Mouse (Mus musculus) heart, postnatal 14 days (tissue): ENCODE data around the gene Ssc4d. TPM values are rescaled to one million over a fixed set of nuclear protein-coding genes. Genes with fewer than 3 reads are reported as not detected.

Experiments used
- DNase-seq, 2 experiments: peaks; one replicate each; pipeline ENCODE4 v3.0.0; 2021 to 2022
- intact Hi-C: fragments of 180-260 bp; cut with DNase I; formaldehyde crosslinking; loops from one replicate; pipeline ENCODE4 v1.15.1; 2025
- total RNA-seq, 2 experiments: library from RNA; stranded (reverse); gene quantifications; 2 replicates each; pipeline ENCODE4 v1.2.3; 2021

Ssc4d gene
- total RNA-seq, 2 experiments from 2014 or later: 0.41 to 1.3 TPM

- intact Hi-C loops: loop anchor here (10.0 kb wide), 1 partner anchor 256 kb away; no protein-coding TSS in a partner anchor
- DNase-seq: no peak
Observed at GRCm38 (mm10) chr5:135950710-135951412, 23.5 kb downstream of the Ssc4d start.

- intact Hi-C loops: no loop called here
- DNase-seq: no peak
Observed at GRCm38 (mm10) chr5:135946621-135947020, 27.7 kb downstream of the Ssc4d start.

GRCm38 (mm10) chr5:135945916-135946408 is 28.4 kb downstream of the Ssc4d start:
- intact Hi-C loops: no loop called here
- DNase-seq: no peak

- no peak for DNase-seq
- intact Hi-C loops: no loop called here
Observed at GRCm38 (mm10) chr5:135942710-135943109, 31.6 kb downstream of the Ssc4d start.

GRCm38 (mm10) chr5:135940587-135940986 is 33.7 kb downstream of the Ssc4d start:
- DNase-seq: no peak
- intact Hi-C loops: no loop called here

- intact Hi-C loops: loop anchor here (2.0 kb wide), 1 partner anchor 31 kb away; no protein-coding TSS in a partner anchor
- DNase-seq: no peak
Observed at GRCm38 (mm10) chr5:135935641-135936190, 38.6 kb downstream of the Ssc4d start.

GRCm38 (mm10) chr5:135935176-135935523 is 39.2 kb downstream of the Ssc4d start:
- no peak for DNase-seq
- intact Hi-C loops: loop anchor here (2.0 kb wide), 1 partner anchor 30 kb away; no protein-coding TSS in a partner anchor

- DNase-seq: peak; percentile 99
- intact Hi-C loops: loop anchor here (2.0 kb wide), 1 partner anchor 30 kb away; no protein-coding TSS in a partner anchor
Observed at GRCm38 (mm10) chr5:135934481-135935175, 39.7 kb downstream of the Ssc4d start, which contains the start of gene Ywhag. Gene Ywhag, minus strand, starts transcription at chr5:135934616.

DNA sequence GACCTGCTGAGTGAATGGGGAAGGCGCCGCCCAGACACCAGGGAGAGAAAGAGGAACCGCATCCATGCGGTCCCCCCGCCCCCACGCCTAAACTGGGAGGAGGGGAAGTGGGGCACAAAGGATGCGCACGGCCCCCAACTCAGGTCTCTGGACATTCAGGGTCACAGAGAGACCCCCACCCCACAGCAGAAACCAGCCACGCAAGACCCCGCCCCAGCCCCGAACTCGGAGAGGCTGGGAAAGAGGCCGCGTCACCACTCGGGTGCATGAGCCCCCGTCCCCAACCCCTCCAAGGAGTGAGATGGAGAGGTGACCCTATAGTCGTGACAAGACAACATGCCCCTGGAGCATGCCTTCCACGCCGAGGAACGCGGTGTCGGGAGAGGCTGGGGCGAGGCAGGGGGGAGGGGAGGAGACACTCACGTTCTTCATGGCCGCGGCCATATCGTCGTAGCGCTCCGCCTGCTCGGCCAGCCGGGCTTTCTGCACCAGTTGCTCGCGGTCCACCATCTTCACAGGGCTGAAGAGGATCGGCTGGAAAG is 40.4 kb downstream of the Ssc4d start:
- intact Hi-C loops: loop anchor here (2.0 kb wide), 1 partner anchor 29 kb away; no protein-coding TSS in a partner anchor
- peak; percentile 63 to 68 for DNase-seq

DNA sequence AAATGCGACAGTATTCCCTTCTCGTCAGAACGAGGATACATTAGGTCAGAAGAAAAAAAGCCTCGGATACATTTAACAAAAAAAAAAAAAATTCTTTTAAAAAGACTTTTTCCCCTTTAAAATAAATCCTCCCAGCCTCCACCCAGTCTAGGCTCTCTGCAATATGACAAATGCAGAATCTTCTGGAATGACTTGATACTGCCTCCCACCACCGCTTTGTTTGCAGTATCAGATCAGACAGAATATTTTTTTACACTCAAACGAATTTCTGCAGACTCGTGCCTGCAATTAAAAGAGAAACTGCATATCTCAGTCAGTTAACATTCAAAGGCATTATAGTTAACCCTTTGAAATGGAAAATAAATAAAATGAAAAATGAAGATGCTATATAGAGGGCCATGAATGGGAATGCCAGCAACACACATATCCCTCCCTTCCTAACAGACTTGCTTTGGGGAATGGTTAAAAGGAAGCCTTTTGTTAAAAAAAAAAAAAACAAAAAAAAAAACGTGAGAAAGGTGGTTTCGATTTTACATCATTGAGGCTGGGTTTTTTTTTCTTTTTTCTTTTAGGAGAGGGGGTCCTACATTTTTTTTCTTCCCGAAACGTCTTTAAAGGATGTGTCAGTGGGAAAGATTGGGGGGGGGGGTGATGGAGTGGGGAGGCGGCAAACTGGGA is 41.0 kb downstream of the Ssc4d start:
- DNase-seq: no peak
- intact Hi-C loops: no loop called here

GRCm38 (mm10) chr5:135932359-135932758 is 42.0 kb downstream of the Ssc4d start:
- intact Hi-C loops: no loop called here

DNA sequence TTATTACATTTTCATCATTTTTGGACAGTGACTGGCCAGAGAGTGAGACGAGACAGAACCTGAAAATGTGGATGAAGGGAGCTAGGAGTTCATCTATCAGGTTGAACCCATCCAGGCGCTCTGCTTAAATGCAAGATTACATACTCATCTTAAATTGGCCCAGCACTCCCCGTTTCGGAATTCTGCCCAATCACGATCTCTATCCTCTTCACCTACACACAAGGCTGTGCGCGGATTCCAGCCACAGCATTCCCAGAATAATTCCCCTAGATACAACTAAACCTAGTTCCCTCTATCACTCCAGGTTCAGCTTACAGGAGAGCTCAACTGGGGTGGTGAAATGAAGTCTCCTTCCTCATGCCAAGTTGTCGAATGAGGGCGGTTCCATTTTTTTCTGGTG is 42.8 kb downstream of the Ssc4d start:
- no peak for DNase-seq
- intact Hi-C loops: loop anchor here (2.0 kb wide), 1 partner anchor 15 kb away; no protein-coding TSS in a partner anchor

More at GRCm38 (mm10) chr5:135932359-135932758, 42.0 kb downstream of the Ssc4d start:
- DNase-seq: no peak

DNA sequence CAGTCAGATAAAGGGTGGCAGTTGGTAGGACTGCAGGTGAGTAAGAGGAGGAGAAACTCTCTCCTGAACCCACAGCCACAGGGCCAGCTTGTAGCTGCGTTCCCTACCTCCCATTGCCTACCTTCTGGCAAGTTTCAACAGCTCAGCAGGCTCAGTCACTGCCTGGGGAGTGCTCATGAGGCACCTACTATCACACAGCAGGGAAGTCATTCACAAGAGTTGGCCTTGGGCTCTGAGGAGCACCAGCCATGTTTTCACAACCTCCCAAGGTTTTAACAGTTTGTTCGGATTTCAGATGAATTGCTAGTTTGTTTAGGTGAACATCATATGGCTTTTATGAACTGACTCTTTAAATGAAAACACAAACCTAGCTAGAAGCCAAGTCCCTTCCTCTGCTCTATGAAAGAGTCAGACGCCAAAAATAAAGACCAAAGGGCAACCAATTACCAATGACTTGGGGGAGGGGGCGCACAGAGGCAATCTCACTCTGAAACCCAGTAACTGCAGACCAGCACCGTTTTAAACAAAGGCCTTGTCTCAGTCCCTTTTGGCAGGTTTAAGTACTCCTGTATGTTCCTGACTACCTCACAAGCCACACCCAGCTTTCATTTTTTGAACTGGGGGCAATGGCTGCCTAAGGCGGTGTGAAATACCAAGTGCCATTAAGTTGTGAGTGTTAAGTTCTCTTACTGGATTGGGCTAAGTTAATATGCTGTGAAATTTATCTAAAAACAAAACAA is 44.5 kb downstream of the Ssc4d start:
- intact Hi-C loops: loop anchor here (2.0 kb wide), 1 partner anchor 13 kb away; no protein-coding TSS in a partner anchor
- DNase-seq: no peak

DNA sequence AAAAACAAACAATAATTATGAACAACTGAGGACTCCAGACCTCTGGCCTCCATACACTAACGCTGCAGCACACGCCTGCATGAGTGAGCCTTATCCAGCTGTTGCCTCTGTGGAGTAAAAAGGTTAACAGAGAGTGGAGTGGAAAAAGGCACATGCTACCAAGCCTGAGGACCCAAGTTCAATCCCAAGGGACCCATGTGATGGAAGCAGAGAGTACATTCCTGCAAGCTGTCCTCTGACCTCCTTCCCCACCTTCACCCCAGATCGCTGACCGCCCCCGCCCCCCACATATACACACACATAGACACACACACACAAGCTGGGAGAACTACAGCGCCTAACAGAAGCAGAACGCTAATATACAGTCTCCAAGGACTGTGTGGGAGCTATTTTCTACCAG is 50.4 kb downstream of the Ssc4d start:
- DNase-seq: no peak
- intact Hi-C loops: no loop called here

DNA sequence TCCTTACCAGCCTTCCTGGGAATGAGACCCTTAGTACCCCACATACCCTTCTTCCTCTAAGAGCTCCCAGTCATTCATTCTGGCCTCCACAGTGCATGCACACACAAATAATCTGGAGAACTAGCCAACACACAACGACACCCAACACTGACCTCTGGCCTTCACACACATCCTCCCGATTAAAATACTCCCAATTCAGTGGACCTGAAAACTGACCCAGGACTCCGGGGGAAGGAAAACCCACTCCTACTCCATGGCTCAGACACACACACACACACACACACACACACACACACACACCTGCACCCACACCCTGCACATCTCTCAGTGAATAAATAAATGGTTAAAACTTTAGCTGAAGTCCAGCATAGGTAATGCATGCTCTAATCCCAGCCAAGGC is 54.4 kb downstream of the Ssc4d start:
- intact Hi-C loops: no loop called here
- no peak for DNase-seq

- intact Hi-C loops: no loop called here
- no peak for DNase-seq
Observed at GRCm38 (mm10) chr5:135918593-135918992, 55.7 kb downstream of the Ssc4d start.

DNA sequence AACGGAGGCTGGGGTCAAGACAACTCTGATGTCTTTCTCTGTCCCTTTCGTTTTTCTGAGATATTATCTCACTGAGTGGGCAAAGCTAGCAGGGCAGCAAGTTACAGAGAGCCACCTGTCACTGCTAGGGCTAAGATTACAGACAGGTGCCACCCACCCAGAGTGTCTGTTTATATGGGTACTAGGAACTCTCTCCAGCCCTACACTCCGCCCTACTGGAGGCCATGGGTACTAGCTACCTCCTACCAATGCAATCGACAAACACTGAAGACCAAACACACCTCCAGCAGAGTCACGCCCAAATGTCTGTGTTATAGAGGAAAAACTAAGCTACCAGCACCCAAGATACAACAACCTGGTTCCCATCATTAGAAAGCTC is 56.3 kb downstream of the Ssc4d start:
- intact Hi-C loops: no loop called here
- DNase-seq: no peak

DNA sequence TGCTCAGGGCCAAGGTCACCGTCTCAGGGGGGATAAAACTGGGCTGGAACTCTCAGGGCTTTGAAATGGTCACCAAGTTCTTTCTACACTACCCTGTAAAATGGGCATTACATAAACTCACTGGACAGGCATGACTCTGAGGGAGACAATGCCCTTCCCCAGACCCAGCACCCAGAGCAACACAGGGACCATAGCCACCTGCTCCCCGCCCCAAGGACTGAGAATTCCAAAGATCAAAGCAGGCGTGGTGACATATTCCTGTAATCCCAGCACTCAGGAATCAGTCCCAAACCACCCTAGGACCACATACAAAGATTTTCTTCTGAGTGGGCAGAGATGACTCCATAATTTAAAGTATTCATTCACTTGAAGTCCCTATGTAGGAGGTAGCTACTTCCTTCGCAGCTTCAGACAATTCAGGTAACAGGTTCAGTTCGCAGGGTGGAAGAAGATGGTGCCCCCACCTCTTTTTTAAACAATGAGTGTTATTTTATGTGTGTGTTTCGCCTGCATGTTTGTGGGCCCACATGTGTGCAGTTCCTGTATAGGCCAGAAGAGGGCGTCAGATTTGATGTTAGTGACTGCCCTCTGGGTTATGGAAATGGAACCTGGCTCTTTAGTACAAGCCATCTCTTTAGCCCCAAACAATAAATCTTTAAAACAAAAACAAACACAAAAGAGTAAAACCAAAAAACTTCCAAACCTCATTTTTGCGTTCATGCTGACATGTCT is 56.8 kb downstream of the Ssc4d start:
- intact Hi-C loops: loop anchor here (2.0 kb wide), 1 partner anchor 13 kb away; no protein-coding TSS in a partner anchor
- no peak for DNase-seq

DNA sequence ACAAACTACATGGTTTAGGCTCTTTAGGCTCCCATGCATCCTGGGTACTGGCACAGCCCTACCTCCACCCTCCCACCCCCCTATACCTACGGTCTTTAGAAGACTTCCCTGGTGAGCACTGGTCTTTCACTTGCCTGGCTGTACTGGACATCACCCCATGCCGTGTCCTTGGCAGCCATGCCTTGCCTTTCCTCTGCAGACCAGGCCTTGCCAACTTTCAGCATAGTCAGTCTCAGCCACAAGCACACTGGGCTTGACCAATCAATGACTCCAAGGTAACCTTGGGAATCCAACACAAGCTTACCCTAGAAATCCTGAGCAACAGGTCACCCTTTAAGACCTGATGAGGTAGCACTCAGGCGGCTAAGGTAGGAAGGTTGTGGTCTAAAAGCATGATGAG is 57.7 kb downstream of the Ssc4d start:
- intact Hi-C loops: loop anchor here (2.0 kb wide), 1 partner anchor 14 kb away; no protein-coding TSS in a partner anchor
- DNase-seq: no peak
